In genomic region chr9:7836331-7836730, GRCm38 (mm10) we compare ENCODE assay signal across 8 mouse cellular contexts. TPM values are rescaled to one million over a fixed set of nuclear protein-coding genes. Genes with fewer than 3 reads are reported as not detected.
DNase-seq lines count a peak whose midpoint lies in the region; ATAC-seq and TF ChIP-seq lines count a peak whose summit lies in the region.

No protein-coding gene starts in this region.

- peak overlapping the region; percentile 67 for H3K4me2 ChIP-seq in intestine, postnatal 0 days (replicated peaks; ENCODE audit: low read depth)
- peak overlapping the region; percentile 74 for H3K4me2 ChIP-seq in midbrain, embryonic 16.5 days (ENCODE audit: low read length)
- peak overlapping the region; percentile 58 for H3K4me2 ChIP-seq in stomach, postnatal 0 days (replicated peaks; ENCODE audit: low read depth)

- no peaks in the 10 kb centered on the region for H3K9me3 ChIP-seq in embryonic facial prominence, embryonic 10.5 days
- H3K9me3 ChIP-seq in intestine, postnatal 0 days (ENCODE audit: control insufficient read depth), result no peaks in the 10 kb centered on the region
- no peaks in the 10 kb centered on the region for H3K9me3 ChIP-seq in midbrain, embryonic 16.5 days (replicated peaks; ENCODE audit: control insufficient read depth, low read length, poor library complexity, severe bottlenecking)
- H3K9me3 ChIP-seq in stomach, postnatal 0 days (ENCODE audit: control insufficient read depth, low read length), result no peaks in the 10 kb centered on the region

- DNase-seq in A20 (ENCODE audit: low read depth, low spot score), result peak; percentile 84
- peak; percentile 35 to 43 for DNase-seq in adrenal gland, adult 18-20 months (ENCODE audit: low spot score in 2 of 2)
- DNase-seq in embryonic facial prominence, embryonic 10.5 days (ENCODE audit: low spot score), result peak; percentile 71
- DNase-seq in gastrocnemius, postnatal 36 days, result peak; percentile 17 to 29
- peak; percentile 53 for DNase-seq in liver, adult 2 months (ENCODE audit: extremely low read depth, low read depth, low spot score)
- peak; percentile 59 for DNase-seq in stomach, postnatal 0 days (ENCODE audit: low spot score)

- no peak for TF ChIP-seq CTCF in intestine, postnatal 0 days (IDR thresholded peaks at IDR 0.05; ENCODE audit: low read depth)
- TF ChIP-seq CTCF in liver, adult 2 months (IDR thresholded peaks at IDR 0.05; ENCODE audit: low read depth, low read length), result no peak
- TF ChIP-seq CTCF in stomach, postnatal 0 days (IDR thresholded peaks at IDR 0.05; ENCODE audit: low read depth), result no peak; the same call in 1 of the 2 replicates

- WGBS in embryonic facial prominence, embryonic 10.5 days, result under 1% methylated on average over 16 of the region's 16 CpGs
- under 1% methylated on average over 16 of the region's 16 CpGs for WGBS in intestine, postnatal 0 days
- 0% methylated on average over 16 of the region's 16 CpGs for whole genome bisulfite sequencing in liver, adult 2 months
- WGBS in midbrain, embryonic 16.5 days, result 0% methylated on average over 16 of the region's 16 CpGs
- under 1% methylated on average over 16 of the region's 16 CpGs for WGBS in stomach, postnatal 0 days

- no peak; the same call in 1 of the 2 replicates for ATAC-seq in intestine, postnatal 0 days
- peak; percentile 56 for ATAC-seq in midbrain, embryonic 16.5 days
- 0 out of 2 replicates have a peak, but pooled peaks have one; percentile 16 for ATAC-seq in stomach, postnatal 0 days (ENCODE audit: low FRiP score, low TSS enrichment)

- TF ChIP-seq EP300 in stomach, postnatal 0 days (optimal IDR thresholded peaks at IDR 0.05), result no peak

- H3K36me3 ChIP-seq in embryonic facial prominence, embryonic 10.5 days (replicated peaks), result peaks cover 27% of the 10 kb centered on the region
- peaks cover 11% of the 10 kb centered on the region; the same call in 1 of the 2 replicates for H3K36me3 ChIP-seq in intestine, postnatal 0 days (ENCODE audit: control insufficient read depth, insufficient read depth)
- H3K36me3 ChIP-seq in liver, adult 2 months (ENCODE audit: control insufficient read depth, insufficient read depth, low read length), result peaks cover 10% of the 10 kb centered on the region
- H3K36me3 ChIP-seq in midbrain, embryonic 16.5 days (ENCODE audit: control insufficient read depth, insufficient read depth, low read length), result peaks cover 6% of the 10 kb centered on the region; the same call in 1 of the 2 replicates
- H3K36me3 ChIP-seq in stomach, postnatal 0 days (ENCODE audit: control insufficient read depth, insufficient read depth, low read length), result peaks cover 6% of the 10 kb centered on the region

- intact Hi-C loops in gastrocnemius, postnatal 36 days (cut with DNase I), result loop anchor here (2.0 kb wide), 1 partner anchor 72 kb away; the partner anchor contains the start of gene Tmem123

- H3K79me2 ChIP-seq in liver, adult 2 months (ENCODE audit: control insufficient read depth, insufficient read depth, low read length), result peaks cover 3% of the 10 kb centered on the region; the same call in 1 of the 2 replicates

- H3K27me3 ChIP-seq in embryonic facial prominence, embryonic 10.5 days (replicated peaks; ENCODE audit: low read depth, poor library complexity, severe bottlenecking), result no peaks in the 10 kb centered on the region
- H3K27me3 ChIP-seq in intestine, postnatal 0 days (replicated peaks; ENCODE audit: control insufficient read depth, insufficient read depth, low read length), result no peaks in the 10 kb centered on the region
- no peaks in the 10 kb centered on the region for H3K27me3 ChIP-seq in liver, adult 2 months (ENCODE audit: control insufficient read depth, insufficient read depth, low read length)
- no peaks in the 10 kb centered on the region for H3K27me3 ChIP-seq in midbrain, embryonic 16.5 days (ENCODE audit: control insufficient read depth, insufficient read depth, low read depth, low read length)
- no peaks in the 10 kb centered on the region for H3K27me3 ChIP-seq in stomach, postnatal 0 days (ENCODE audit: control insufficient read depth, insufficient read depth, low read length)

- peak overlapping the region; percentile 83 for H3K9ac ChIP-seq in intestine, postnatal 0 days (ENCODE audit: low read depth, low read length)
- H3K9ac ChIP-seq in liver, adult 2 months (ENCODE audit: low read depth, low read length), result peak overlapping the region; percentile 62
- H3K9ac ChIP-seq in midbrain, embryonic 16.5 days (ENCODE audit: low read depth, low read length), result peak overlapping the region; percentile 80
- peak overlapping the region; percentile 85 for H3K9ac ChIP-seq in stomach, postnatal 0 days (ENCODE audit: low read length)

- H3K27ac ChIP-seq in embryonic facial prominence, embryonic 10.5 days (replicated peaks), result peak overlapping the region; percentile 95
- H3K27ac ChIP-seq in intestine, postnatal 0 days (ENCODE audit: low read depth, low read length), result peak overlapping the region; percentile 92
- H3K27ac ChIP-seq in liver, adult 2 months (replicated peaks; ENCODE audit: insufficient read depth, low read depth, low read length), result peak overlapping the region; percentile 90
- H3K27ac ChIP-seq in midbrain, embryonic 16.5 days (ENCODE audit: low read length), result peak overlapping the region; percentile 98
- peak overlapping the region; percentile 98 for H3K27ac ChIP-seq in stomach, postnatal 0 days (replicated peaks)

- TF ChIP-seq POLR2A in liver, adult 2 months (IDR thresholded peaks at IDR 0.05; ENCODE audit: extremely low read depth, insufficient read depth, low read length), result no peak

- H3K4me1 ChIP-seq in embryonic facial prominence, embryonic 10.5 days, result peaks cover 20% of the 10 kb centered on the region
- H3K4me1 ChIP-seq in intestine, postnatal 0 days (replicated peaks; ENCODE audit: control insufficient read depth, insufficient read depth, low read length), result no peaks in the 10 kb centered on the region; the same call in 1 of the 2 replicates
- H3K4me1 ChIP-seq in liver, adult 2 months (ENCODE audit: control insufficient read depth, insufficient read depth, low read length), result peaks cover 8% of the 10 kb centered on the region
- H3K4me1 ChIP-seq in midbrain, embryonic 16.5 days (ENCODE audit: control insufficient read depth, insufficient read depth, low read length), result peaks cover 38% of the 10 kb centered on the region
- no peaks in the 10 kb centered on the region; the same call in 1 of the 2 replicates for H3K4me1 ChIP-seq in stomach, postnatal 0 days (replicated peaks; ENCODE audit: control insufficient read depth, insufficient read depth)

- H3K4me3 ChIP-seq in embryonic facial prominence, embryonic 10.5 days, result peak overlapping the region; percentile 73
- peak overlapping the region; percentile 73 for H3K4me3 ChIP-seq in intestine, postnatal 0 days (ENCODE audit: low read depth, low read length)
- peak overlapping the region; percentile 62 for H3K4me3 ChIP-seq in liver, adult 2 months (ENCODE audit: insufficient read depth, low read depth, low read length)
- H3K4me3 ChIP-seq in midbrain, embryonic 16.5 days (ENCODE audit: low read depth, low read length), result peak overlapping the region; percentile 63
- peak overlapping the region; percentile 69 for H3K4me3 ChIP-seq in stomach, postnatal 0 days (ENCODE audit: low read depth, low read length)

RNA-seq across cellular contexts. Expression of gene Birc2, which starts 0.5 kb away (rescaled TPM):
- 10 to 100 TPM; 38.8 to 50.5 TPM for total RNA-seq in adrenal gland, adult 18-20 months (2021)
- polyA plus RNA-seq in embryonic facial prominence, embryonic 10.5 days (2016; fragmentation: Nextera tagmentation; extraction: Ambion mirVana), result 30.3 and 35.9 TPM in 2 replicates
- 10 to 100 TPM; 18.1 to 21.0 TPM for total RNA-seq in gastrocnemius, postnatal 36 days (2021)
- 18.4 and 18.5 TPM in 2 replicates for polyA plus RNA-seq in intestine, postnatal 0 days (2015; fragmentation: Nextera tagmentation; extraction: Ambion mirVana)
- 25.4 and 28.8 TPM in 2 replicates for total RNA-seq in liver, adult 2 months (2014; rRNA removed)
- polyA plus RNA-seq in liver, adult 2 months (2012; rRNA removed), result 9.7 and 10.8 TPM in 2 replicates
- polyA plus RNA-seq in midbrain, embryonic 16.5 days (2015; fragmentation: Nextera tagmentation; extraction: Ambion mirVana), result 41.8 and 43.9 TPM in 2 replicates
- 17.2 and 20.0 TPM in 2 replicates for polyA plus RNA-seq in stomach, postnatal 0 days (2015; fragmentation: Nextera tagmentation; extraction: Ambion mirVana)

RNA-seq across cellular contexts. Expression of gene Birc3, which starts 36.7 kb away (rescaled TPM):
- total RNA-seq in adrenal gland, adult 18-20 months (2021), result 10 to 100 TPM; 13.8 to 26.3 TPM
- 4.5 and 4.6 TPM in 2 replicates for polyA plus RNA-seq in embryonic facial prominence, embryonic 10.5 days (2016; fragmentation: Nextera tagmentation; extraction: Ambion mirVana)
- total RNA-seq in gastrocnemius, postnatal 36 days (2021), result 1 to 10 TPM; 5.0 to 5.3 TPM
- polyA plus RNA-seq in intestine, postnatal 0 days (2015; fragmentation: Nextera tagmentation; extraction: Ambion mirVana), result 8.2 and 8.6 TPM in 2 replicates
- total RNA-seq in liver, adult 2 months (2014; rRNA removed), result 20.3 and 23.7 TPM in 2 replicates
- polyA plus RNA-seq in liver, adult 2 months (2012; rRNA removed), result 5.6 and 6.3 TPM in 2 replicates
- 1.5 and 1.8 TPM in 2 replicates for polyA plus RNA-seq in midbrain, embryonic 16.5 days (2015; fragmentation: Nextera tagmentation; extraction: Ambion mirVana)
- 5.1 and 5.2 TPM in 2 replicates for polyA plus RNA-seq in stomach, postnatal 0 days (2015; fragmentation: Nextera tagmentation; extraction: Ambion mirVana)

Comparison
In these comparisons a context has a peak if more than half of its experiments do, and no peak if none do; other contexts are left out.
1. DNase-seq: peak in every context shown above with its lines; median percentile 84 in A20; 71 in embryonic facial prominence, embryonic 10.5 days; 59 in stomach, postnatal 0 days; 53 in liver, adult 2 months; 39 in adrenal gland, adult 18-20 months; 23 in gastrocnemius, postnatal 36 days.